Mouse (Mus musculus) thymus, adult 2 months (tissue): ENCODE results near the gene Dstyk. TPM values are rescaled to one million over a fixed set of nuclear protein-coding genes. Genes with fewer than 3 reads are reported as not detected.

Experiments used
- DNase-seq: peaks from one replicate; pipeline ENCODE4 v3.0.0; 2021
- H3K27ac ChIP-seq: fragments of 200-500 bp; 2 replicates; pipeline ENCODE4 v1.5.1; 2012; ENCODE audit warnings: low read length, control low read depth; ENCODE audit not compliant: control insufficient read depth, insufficient read depth
- H3K27me3 ChIP-seq: fragments of 200-500 bp; 2 replicates; pipeline ENCODE4 v1.6.1; 2012; ENCODE audit warnings: mild to moderate bottlenecking, low read length, moderate library complexity, mixed read lengths; ENCODE audit not compliant: control insufficient read depth, insufficient read depth
- H3K36me3 ChIP-seq: fragments of 200-500 bp; 2 replicates; pipeline ENCODE4 v1.6.1; 2012; ENCODE audit warnings: mild to moderate bottlenecking, low read length, moderate library complexity; ENCODE audit not compliant: control insufficient read depth, insufficient read depth
- H3K4me1 ChIP-seq: fragments of 200-500 bp; replicated peaks from 2 replicates; pipeline ENCODE4 v1.6.1; 2012; ENCODE audit warnings: low read length; ENCODE audit not compliant: control insufficient read depth, insufficient read depth
- H3K4me3 ChIP-seq: fragments of 200-500 bp; 2 replicates; pipeline ENCODE4 v1.5.1; 2012; ENCODE audit warnings: mild to moderate bottlenecking, low read length, control low read depth, moderate library complexity; ENCODE audit not compliant: control insufficient read depth, insufficient read depth
- CTCF ChIP-seq: fragments of 200-500 bp; IDR thresholded peaks from 2 replicates; pipeline ENCODE4 v1.5.1; 2012; ENCODE audit warnings: mild to moderate bottlenecking, control low read depth, low read length, moderate library complexity, borderline replicate concordance; ENCODE audit not compliant: control insufficient read depth, poor library complexity, insufficient read depth; ENCODE audit errors: extremely low read depth
- POLR2A ChIP-seq: fragments of 200-500 bp; IDR thresholded peaks from 2 replicates; pipeline ENCODE4 v1.6.1; 2012; ENCODE audit warnings: mild to moderate bottlenecking, low read length, control low read depth, moderate library complexity; ENCODE audit not compliant: control insufficient read depth, poor library complexity, insufficient read depth; ENCODE audit errors: extremely low read depth
- WGBS: fragments of 180-500 bp; shearing (Covaris S2); methylation state at CpG from one replicate; pipeline ENCODE4 v1.1.7; 2018; 5-methylcytosine and 5-hydroxymethylcytosine counted together
- polyA plus RNA-seq: library from polyadenylated mRNA; depleted of rRNA; stranded (reverse); fragments of >200 nt; gene quantifications from 2 replicates; pipeline ENCODE4 v1.2.3, GENCODE M21; 2012

Gene Dstyk
- polyA plus RNA-seq, 1 experiment: 6.8 TPM

GRCm38 (mm10) chr1:132380550-132381100 lies 36.7 kb upstream of the Dstyk start:
- 93% methylated on average over 27 of the region's 27 CpGs for WGBS
- Histone ChIP-seq H3K36me3 (no peaks in the 10 kb centered on the region), H3K4me3 (no peak overlapping the region), H3K27ac (no peak overlapping the region), H3K4me1 (peaks cover 10% of the 10 kb centered on the region; the same call in 1 of the 2 replicates), H3K27me3 (no peaks in the 10 kb centered on the region)
- no peak for DNase-seq
- TF ChIP-seq CTCF (no peak), POLR2A (no peak)

- TF ChIP-seq CTCF: no peak
- no peak for TF ChIP-seq POLR2A
- Histone ChIP-seq H3K4me1 (peaks cover 10% of the 10 kb centered on the region; the same call in 1 of the 2 replicates), H3K4me3 (no peak overlapping the region), H3K27me3 (no peaks in the 10 kb centered on the region), H3K36me3 (no peaks in the 10 kb centered on the region), H3K27ac (no peak overlapping the region)
- no peak for DNase-seq
- WGBS: 7% methylated on average over 10 of the region's 10 CpGs
Observed at GRCm38 (mm10) chr1:132381929-132382328, 35.4 kb upstream of the Dstyk start.

- DNase-seq: no peak
- TF ChIP-seq CTCF (no peak), POLR2A (no peak)
- 22% methylated on average over 8 of the region's 8 CpGs for WGBS
- Histone ChIP-seq H3K27ac (no peak overlapping the region), H3K27me3 (no peaks in the 10 kb centered on the region), H3K4me3 (no peak overlapping the region), H3K4me1 (peaks cover 10% of the 10 kb centered on the region; the same call in 1 of the 2 replicates), H3K36me3 (no peaks in the 10 kb centered on the region)
Observed at GRCm38 (mm10) chr1:132384001-132384554, 33.3 kb upstream of the Dstyk start.

GRCm38 (mm10) chr1:132385266-132385665 lies 32.1 kb upstream of the Dstyk start:
- Histone ChIP-seq H3K4me3 (no peak overlapping the region), H3K4me1 (peaks cover 10% of the 10 kb centered on the region; the same call in 1 of the 2 replicates), H3K36me3 (no peaks in the 10 kb centered on the region), H3K27ac (no peak overlapping the region), H3K27me3 (no peaks in the 10 kb centered on the region)
- TF ChIP-seq CTCF (no peak), POLR2A (no peak)
- DNase-seq: no peak
- 97% methylated on average over 14 of the region's 14 CpGs for WGBS

- TF ChIP-seq POLR2A (no peak), CTCF (no peak)
- H3K4me1 ChIP-seq: peaks cover 10% of the 10 kb centered on the region; the same call in 1 of the 2 replicates
- no peaks in the 10 kb centered on the region for H3K27me3 ChIP-seq
- H3K36me3 ChIP-seq: no peaks in the 10 kb centered on the region
- H3K4me3 ChIP-seq: no peak overlapping the region
- no peak overlapping the region for H3K27ac ChIP-seq
- DNase-seq: no peak
- WGBS: 94% methylated on average over 4 of the region's 4 CpGs
Observed at GRCm38 (mm10) chr1:132385711-132386110, 31.6 kb upstream of the Dstyk start.

- DNase-seq: no peak
- H3K27me3 ChIP-seq: no peaks in the 10 kb centered on the region
- TF ChIP-seq POLR2A (no peak), CTCF (no peak)
- H3K4me1 ChIP-seq: peaks cover 16% of the 10 kb centered on the region; the same call in 1 of the 2 replicates
- no peaks in the 10 kb centered on the region for H3K36me3 ChIP-seq
- H3K27ac ChIP-seq: no peak overlapping the region
- 90% methylated on average over 4 of the region's 4 CpGs for WGBS
- no peak overlapping the region for H3K4me3 ChIP-seq
Observed at GRCm38 (mm10) chr1:132386266-132386665, 31.1 kb upstream of the Dstyk start.

- H3K36me3 ChIP-seq: no peaks in the 10 kb centered on the region
- no peak overlapping the region for H3K4me3 ChIP-seq
- peaks cover 14% of the 10 kb centered on the region; the same call in 1 of the 2 replicates for H3K4me1 ChIP-seq
- TF ChIP-seq POLR2A: no peak
- TF ChIP-seq CTCF: no peak
- no peaks in the 10 kb centered on the region; the same call in 1 of the 2 replicates for H3K27me3 ChIP-seq
- WGBS: 54% methylated on average over 4 of the region's 4 CpGs
- DNase-seq: no peak
- H3K27ac ChIP-seq: no peak overlapping the region
Observed at GRCm38 (mm10) chr1:132387943-132388342, 29.4 kb upstream of the Dstyk start.
